Mouse (Mus musculus) G1E (cell line): ENCODE results near the gene Sipa1l3.

Experiments used
- CTCF ChIP-seq: IDR thresholded peaks from 2 replicates; pipeline ENCODE4 v1.5.1; 2012; ENCODE audit warnings: low read depth, low read length, inconsistent platforms, mixed read lengths
- GATA1 ChIP-seq: IDR thresholded peaks from 2 replicates; pipeline ENCODE4 v1.6.1; 2012; ENCODE audit warnings: borderline replicate concordance, low read length, inconsistent platforms, mixed read lengths
- GATA2 ChIP-seq: IDR thresholded peaks from 2 replicates; pipeline ENCODE4 v1.6.1; 2012; ENCODE audit warnings: low read depth, low read length, inconsistent platforms, borderline replicate concordance

DNA sequence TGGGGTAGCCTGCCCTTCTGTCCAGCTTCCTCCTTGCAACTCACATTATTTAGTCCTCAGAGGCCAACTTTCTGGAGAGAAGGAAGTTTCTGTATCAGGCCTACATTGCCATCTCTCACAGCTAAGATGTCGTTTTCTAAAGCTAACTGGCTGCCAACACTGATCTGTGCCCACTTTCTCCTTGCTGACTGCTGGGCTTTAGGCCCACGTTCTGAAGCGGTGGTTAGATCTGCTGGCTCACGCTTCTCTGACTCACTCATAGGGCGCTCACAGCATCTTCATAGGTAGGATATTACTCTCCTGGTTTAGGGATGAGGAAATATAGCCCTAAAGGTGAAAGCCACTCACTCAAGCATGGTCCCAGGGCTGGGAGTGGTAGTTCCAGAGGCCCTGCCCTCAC lies 56.3 kb downstream of the Sipa1l3 start:
- TF ChIP-seq CTCF (no peak), GATA2 (no peak), GATA1 (no peak)
